Mouse (Mus musculus): Measurements from ENCODE around the gene Aspm.

Gene Aspm

GRCm38 (mm10) chr1:139501258-139501752 lies 46.7 kb downstream of the Aspm start, which contains the start of gene F13b:
F13b (plus strand) TSS chr1:139501702.
- DNase-seq (ENCODE audit: low spot score in 2 of 2): no peak

- no peak for DNase-seq (ENCODE audit: low spot score in 2 of 2)
Observed at GRCm38 (mm10) chr1:139514556-139514955, 60.0 kb downstream of the Aspm start.
